In genomic region chr11:68531066-68531806, GRCm38 (mm10) we compare ENCODE assay signal across 9 mouse cellular contexts. TPM values are rescaled to one million over a fixed set of nuclear protein-coding genes. Genes with fewer than 3 reads are reported as not detected.
DNase-seq lines count a peak whose midpoint lies in the region; ATAC-seq and TF ChIP-seq lines count a peak whose summit lies in the region.
"Had no signal": no experiment of that assay in that cellular context is flagged by ENCODE, and none has a peak within 500 bp of the region (broad histone marks: within the 10 kb centered on the region; RNA-seq: fewer than 3 reads in every experiment).

No protein-coding gene starts in this region.

- no peak for TF ChIP-seq POLR2A in thymus, adult 2 months (IDR thresholded peaks at IDR 0.05; ENCODE audit: control insufficient read depth, extremely low read depth, insufficient read depth, low read length, poor library complexity)

- H3K4me3 ChIP-seq in neural tube, embryonic 11.5 days (ENCODE audit: low read depth, low read length), result no peak overlapping the region
- no peak overlapping the region for H3K4me3 ChIP-seq in embryonic facial prominence, embryonic 14.5 days (ENCODE audit: low read depth, low read length)
- H3K4me3 ChIP-seq in kidney, embryonic 16.5 days (ENCODE audit: low read length), result no peak overlapping the region
- no peak overlapping the region for H3K4me3 ChIP-seq in lung, embryonic 16.5 days (ENCODE audit: low read length)
- H3K4me3 ChIP-seq in thymus, adult 2 months (ENCODE audit: control insufficient read depth, insufficient read depth, low read length), result no peak overlapping the region
- H3K4me3 ChIP-seq: embryonic facial prominence, embryonic 15.5 days; liver, embryonic 15.5 days had no signal

- 0 out of 2 replicates have a peak, but pooled peaks have one; percentile 29 for TF ChIP-seq CTCF in thymus, adult 2 months (IDR thresholded peaks at IDR 0.05; ENCODE audit: borderline replicate concordance, control insufficient read depth, extremely low read depth, insufficient read depth, low read length, poor library complexity)

- WGBS in neural tube, embryonic 11.5 days, result 25% methylated on average over 16 of the region's 16 CpGs
- whole genome bisulfite sequencing in embryonic facial prominence, embryonic 14.5 days, result 21% methylated on average over 16 of the region's 16 CpGs
- 19% methylated on average over 16 of the region's 16 CpGs for WGBS in kidney, embryonic 16.5 days
- WGBS in lung, embryonic 16.5 days, result 25% methylated on average over 16 of the region's 16 CpGs
- 25% methylated on average over 16 of the region's 16 CpGs for WGBS in thymus, adult 2 months

- DNase-seq in neural tube, embryonic 11.5 days (ENCODE audit: low spot score), result peak; percentile 28
- no peak for DNase-seq in neural tube, embryonic 10.5 days (ENCODE audit: extremely low spot score, low spot score)
- DNase-seq in adrenal gland, postnatal 25 days, result peak; percentile 41
- DNase-seq in embryonic facial prominence, embryonic 14.5 days (ENCODE audit: low spot score), result peak; percentile 51
- peak; percentile 74 for DNase-seq in thymus, adult 2 months

- no peaks in the 10 kb centered on the region for H3K9me3 ChIP-seq in neural tube, embryonic 11.5 days (ENCODE audit: control insufficient read depth, low read length)
- H3K9me3 ChIP-seq in embryonic facial prominence, embryonic 14.5 days (ENCODE audit: control insufficient read depth, low read length), result no peaks in the 10 kb centered on the region
- no peaks in the 10 kb centered on the region for H3K9me3 ChIP-seq in kidney, embryonic 16.5 days (ENCODE audit: low read length)
- H3K9me3 ChIP-seq in lung, embryonic 16.5 days (ENCODE audit: control insufficient read depth, low read length), result no peaks in the 10 kb centered on the region
- H3K9me3 ChIP-seq: embryonic facial prominence, embryonic 15.5 days; liver, embryonic 15.5 days had no signal

- no peaks in the 10 kb centered on the region for H3K27me3 ChIP-seq in neural tube, embryonic 11.5 days (ENCODE audit: control insufficient read depth, insufficient read depth, low read length)
- no peaks in the 10 kb centered on the region for H3K27me3 ChIP-seq in embryonic facial prominence, embryonic 14.5 days (replicated peaks; ENCODE audit: control insufficient read depth, insufficient read depth, low read length)
- no peaks in the 10 kb centered on the region for H3K27me3 ChIP-seq in kidney, embryonic 16.5 days (ENCODE audit: insufficient read depth, low read length)
- no peaks in the 10 kb centered on the region; the same call in 1 of the 2 replicates for H3K27me3 ChIP-seq in lung, embryonic 16.5 days (ENCODE audit: control insufficient read depth, insufficient read depth, low read depth, low read length)
- H3K27me3 ChIP-seq in thymus, adult 2 months (ENCODE audit: control insufficient read depth, insufficient read depth, low read length), result no peaks in the 10 kb centered on the region
- H3K27me3 ChIP-seq: embryonic facial prominence, embryonic 15.5 days; liver, embryonic 15.5 days had no signal

- no peak overlapping the region for H3K27ac ChIP-seq in neural tube, embryonic 11.5 days (ENCODE audit: low read depth, low read length)
- no peak overlapping the region for H3K27ac ChIP-seq in embryonic facial prominence, embryonic 14.5 days (replicated peaks; ENCODE audit: low read depth, low read length)
- H3K27ac ChIP-seq in kidney, embryonic 16.5 days (ENCODE audit: low read length), result no peak overlapping the region
- no peak overlapping the region for H3K27ac ChIP-seq in lung, embryonic 16.5 days (ENCODE audit: low read length)
- H3K27ac ChIP-seq in thymus, adult 2 months (ENCODE audit: control insufficient read depth, insufficient read depth, low read length), result no peak overlapping the region
- H3K27ac ChIP-seq: embryonic facial prominence, embryonic 15.5 days; liver, embryonic 15.5 days had no signal

- no peak for ATAC-seq in neural tube, embryonic 11.5 days (ENCODE audit: insufficient read depth, low FRiP score, low TSS enrichment)
- no peak for ATAC-seq in embryonic facial prominence, embryonic 14.5 days (ENCODE audit: low read depth)
- ATAC-seq in kidney, embryonic 16.5 days (ENCODE audit: low FRiP score, low TSS enrichment), result peak; percentile 49
- ATAC-seq in lung, embryonic 16.5 days (ENCODE audit: low read depth), result peak; percentile 64

- H3K4me2 ChIP-seq in neural tube, embryonic 11.5 days (ENCODE audit: low read depth), result no peak overlapping the region
- H3K4me2 ChIP-seq in embryonic facial prominence, embryonic 14.5 days (ENCODE audit: low read depth, low read length), result no peak overlapping the region
- no peak overlapping the region for H3K4me2 ChIP-seq in kidney, embryonic 16.5 days (replicated peaks; ENCODE audit: low read depth, low read length)
- H3K4me2 ChIP-seq in lung, embryonic 16.5 days (ENCODE audit: low read depth, low read length), result no peak overlapping the region
- H3K4me2 ChIP-seq: embryonic facial prominence, embryonic 15.5 days; liver, embryonic 15.5 days had no signal

- no peak overlapping the region for H3K9ac ChIP-seq in neural tube, embryonic 11.5 days (ENCODE audit: low read length)
- H3K9ac ChIP-seq in embryonic facial prominence, embryonic 14.5 days (ENCODE audit: low read depth, low read length), result no peak overlapping the region
- no peak overlapping the region for H3K9ac ChIP-seq in kidney, embryonic 16.5 days (replicated peaks; ENCODE audit: low read length)
- no peak overlapping the region for H3K9ac ChIP-seq in lung, embryonic 16.5 days (ENCODE audit: low read length)
- H3K9ac ChIP-seq: embryonic facial prominence, embryonic 15.5 days; liver, embryonic 15.5 days had no signal

- no peaks in the 10 kb centered on the region for H3K36me3 ChIP-seq in neural tube, embryonic 11.5 days (ENCODE audit: control insufficient read depth, insufficient read depth, low read length)
- H3K36me3 ChIP-seq in embryonic facial prominence, embryonic 14.5 days (ENCODE audit: control insufficient read depth, insufficient read depth, low read length), result no peaks in the 10 kb centered on the region
- no peaks in the 10 kb centered on the region for H3K36me3 ChIP-seq in kidney, embryonic 16.5 days (ENCODE audit: insufficient read depth, low read length)
- H3K36me3 ChIP-seq in lung, embryonic 16.5 days (ENCODE audit: control insufficient read depth, insufficient read depth, low read length), result no peaks in the 10 kb centered on the region
- H3K36me3 ChIP-seq in thymus, adult 2 months (ENCODE audit: control insufficient read depth, insufficient read depth, low read length), result no peaks in the 10 kb centered on the region
- H3K36me3 ChIP-seq: embryonic facial prominence, embryonic 15.5 days; liver, embryonic 15.5 days had no signal

- no peaks in the 10 kb centered on the region for H3K4me1 ChIP-seq in neural tube, embryonic 11.5 days (ENCODE audit: control insufficient read depth, insufficient read depth, low read length)
- H3K4me1 ChIP-seq in embryonic facial prominence, embryonic 14.5 days (ENCODE audit: control insufficient read depth, insufficient read depth, low read length), result no peaks in the 10 kb centered on the region
- H3K4me1 ChIP-seq in kidney, embryonic 16.5 days (ENCODE audit: insufficient read depth, low read length), result 0 out of 2 replicates have a peak, but pooled peaks cover 3% of the 10 kb centered on the region
- H3K4me1 ChIP-seq in lung, embryonic 16.5 days (replicated peaks; ENCODE audit: control insufficient read depth, insufficient read depth, low read length), result peaks cover 8% of the 10 kb centered on the region
- peaks cover 3% of the 10 kb centered on the region; the same call in 1 of the 2 replicates for H3K4me1 ChIP-seq in thymus, adult 2 months (replicated peaks; ENCODE audit: control insufficient read depth, insufficient read depth, low read length)
- H3K4me1 ChIP-seq: embryonic facial prominence, embryonic 15.5 days; liver, embryonic 15.5 days had no signal

RNA-seq across cellular contexts. Expression of gene Mfsd6l, which starts 24.8 kb away (rescaled TPM):
- not detected in 2 replicates for polyA plus RNA-seq in neural tube, embryonic 11.5 days (2014; fragmentation: Nextera tagmentation; extraction: Ambion mirVana)
- 0.15 TPM in 1 of 2 replicates, not detected in the other for total RNA-seq in adrenal gland, postnatal 25 days (2021)
- 0.92 and 0.93 TPM in 2 replicates for polyA plus RNA-seq in embryonic facial prominence, embryonic 14.5 days (2014; fragmentation: Nextera tagmentation; extraction: Ambion mirVana)
- polyA plus RNA-seq in kidney, embryonic 16.5 days (2015; fragmentation: Nextera tagmentation; extraction: Ambion mirVana), result 2.6 and 2.9 TPM in 2 replicates
- polyA plus RNA-seq in lung, embryonic 16.5 days (2015; fragmentation: Nextera tagmentation; extraction: Ambion mirVana), result 4.1 and 4.3 TPM in 2 replicates
- 0.24 and 0.65 TPM in 2 replicates for polyA plus RNA-seq in thymus, adult 2 months (2012; rRNA removed)
- polyA plus RNA-seq: liver, embryonic 15.5 days had no signal

RNA-seq across cellular contexts. Expression of gene Pik3r6, which starts 28.4 kb away (rescaled TPM):
- polyA plus RNA-seq in neural tube, embryonic 11.5 days (2014; fragmentation: Nextera tagmentation; extraction: Ambion mirVana), result 1.6 and 2.5 TPM in 2 replicates
- total RNA-seq in adrenal gland, postnatal 25 days (2021), result 2.2 and 2.6 TPM in 2 replicates
- polyA plus RNA-seq in embryonic facial prominence, embryonic 14.5 days (2014; fragmentation: Nextera tagmentation; extraction: Ambion mirVana), result 2.2 and 2.8 TPM in 2 replicates
- 5.0 and 5.9 TPM in 2 replicates for polyA plus RNA-seq in kidney, embryonic 16.5 days (2015; fragmentation: Nextera tagmentation; extraction: Ambion mirVana)
- polyA plus RNA-seq in lung, embryonic 16.5 days (2015; fragmentation: Nextera tagmentation; extraction: Ambion mirVana), result 5.9 and 6.0 TPM in 2 replicates
- polyA plus RNA-seq in thymus, adult 2 months (2012; rRNA removed), result 2.5 and 3.7 TPM in 2 replicates

RNA-seq across cellular contexts. Expression of gene Ccdc42, which starts 55.6 kb away (rescaled TPM):
- 1.4 and 2.3 TPM in 2 replicates for polyA plus RNA-seq in neural tube, embryonic 11.5 days (2014; fragmentation: Nextera tagmentation; extraction: Ambion mirVana)
- not detected in 2 replicates for total RNA-seq in adrenal gland, postnatal 25 days (2021)
- polyA plus RNA-seq in embryonic facial prominence, embryonic 14.5 days (2014; fragmentation: Nextera tagmentation; extraction: Ambion mirVana), result 0.28 and 0.64 TPM in 2 replicates
- 3.3 and 3.5 TPM in 2 replicates for polyA plus RNA-seq in kidney, embryonic 16.5 days (2015; fragmentation: Nextera tagmentation; extraction: Ambion mirVana)
- polyA plus RNA-seq in lung, embryonic 16.5 days (2015; fragmentation: Nextera tagmentation; extraction: Ambion mirVana), result 0.67 and 1.1 TPM in 2 replicates
- polyA plus RNA-seq in thymus, adult 2 months (2012; rRNA removed), result not detected in 2 replicates
- polyA plus RNA-seq: embryonic facial prominence, embryonic 15.5 days; liver, embryonic 15.5 days had no signal

Comparison
In these comparisons a context has a peak if more than half of its experiments do, and no peak if none do; other contexts are left out.
1. ATAC-seq: peak in kidney, embryonic 16.5 days (single experiment) and lung, embryonic 16.5 days (single experiment); none in neural tube, embryonic 11.5 days (single experiment) and embryonic facial prominence, embryonic 14.5 days (single experiment).